Mouse (Mus musculus) embryo, embryonic 11 days (tissue): ENCODE measurements around the gene Ctsf.
"Not testable (repeated sequence)": the region's sequence is repeated elsewhere in the genome, so short reads cannot be mapped to it uniquely, and the experiment has no call there.

Source experiments
- DNase-seq: peaks from one replicate; pipeline ENCODE4 v3.0.0-alpha.2; 2015

Gene Ctsf

GRCm38 (mm10) chr19:4854552-4855469 is at the start of gene Ctsf:
TSS of gene Ctsf (plus strand) at chr19:4855130.
- peak; percentile 94 for DNase-seq

GRCm38 (mm10) chr19:4810309-4810708 is 44.6 kb upstream of the Ctsf start:
- DNase-seq, result no peak

GRCm38 (mm10) chr19:4810746-4811062 is 44.2 kb upstream of the Ctsf start:
- DNase-seq, result no peak

- DNase-seq, result peak; percentile 99
These were observed 43.6 kb upstream of the Ctsf start, which contains the start of the genes Gm21992 and Rbm14 for GRCm38 (mm10) chr19:4811063-4811908. TSS of gene Gm21992 (minus strand) at chr19:4811612. TSS of gene Rbm14 (minus strand) at chr19:4811634.

- no peak for DNase-seq
These were observed 43.1 kb upstream of the Ctsf start for GRCm38 (mm10) chr19:4811909-4812242.

GRCm38 (mm10) chr19:4812334-4812949 is 42.5 kb upstream of the Ctsf start:
- not testable (repeated sequence) for DNase-seq

- DNase-seq, result peak; percentile 14
These were observed 41.9 kb upstream of the Ctsf start for GRCm38 (mm10) chr19:4813015-4813414.

GRCm38 (mm10) chr19:4817182-4817835 is 37.6 kb upstream of the Ctsf start:
- no peak for DNase-seq

- no peak for DNase-seq
These were observed 34.1 kb upstream of the Ctsf start for GRCm38 (mm10) chr19:4820678-4821303.

- DNase-seq, result peak; percentile 7
These were observed 26.4 kb upstream of the Ctsf start for GRCm38 (mm10) chr19:4828444-4829114.

GRCm38 (mm10) chr19:4829156-4829555 is 25.8 kb upstream of the Ctsf start:
- DNase-seq, result no peak

GRCm38 (mm10) chr19:4833977-4834376 is 21.0 kb upstream of the Ctsf start:
- no peak for DNase-seq

- no peak for DNase-seq
These were observed 18.8 kb upstream of the Ctsf start for GRCm38 (mm10) chr19:4836096-4836495.

- no peak for DNase-seq
These were observed 17.9 kb upstream of the Ctsf start for GRCm38 (mm10) chr19:4837049-4837448.

- DNase-seq, result no peak
These were observed 16.3 kb upstream of the Ctsf start for GRCm38 (mm10) chr19:4838526-4839140.

GRCm38 (mm10) chr19:4839149-4839548 is 15.8 kb upstream of the Ctsf start, which contains the start of the genes Ccs and Ccdc87:
TSS of gene Ccs (minus strand) at chr19:4839332.
TSS of gene Ccdc87 (plus strand) at chr19:4839366.
- DNase-seq, result peak; percentile 97

GRCm38 (mm10) chr19:4840848-4841247 is 14.1 kb upstream of the Ctsf start:
- no peak for DNase-seq

- DNase-seq, result no peak
These were observed 12.3 kb upstream of the Ctsf start for GRCm38 (mm10) chr19:4842611-4843010.

GRCm38 (mm10) chr19:4845846-4846245 is 9.1 kb upstream of the Ctsf start:
- DNase-seq, result no peak

- DNase-seq, result peak; percentile 28
These were observed 7.4 kb upstream of the Ctsf start for GRCm38 (mm10) chr19:4847490-4847889.

- DNase-seq, result no peak
These were observed 5.1 kb upstream of the Ctsf start for GRCm38 (mm10) chr19:4849800-4850199.
